Mouse (Mus musculus) megakaryocyte, embryonic 14.5 days (primary cell): ENCODE measurements at regions not wholly inside any gene's neighbourhood (a gene's known extent, or its start where the extent isn't known, plus 50 kb on each side); places are given as distances from the start of the nearest gene placed in this dataset.

Experiments
- FLI1 ChIP-seq: IDR thresholded peaks from 2 replicates; pipeline ENCODE4 v1.6.1; 2012; ENCODE audit warnings: low read length, inconsistent platforms, mixed read lengths
- GATA1 ChIP-seq: IDR thresholded peaks from 3 replicates; pipeline ENCODE4 v1.6.1; 2012; ENCODE audit warnings: mixed read lengths, low read length, inconsistent platforms, borderline replicate concordance

DNA sequence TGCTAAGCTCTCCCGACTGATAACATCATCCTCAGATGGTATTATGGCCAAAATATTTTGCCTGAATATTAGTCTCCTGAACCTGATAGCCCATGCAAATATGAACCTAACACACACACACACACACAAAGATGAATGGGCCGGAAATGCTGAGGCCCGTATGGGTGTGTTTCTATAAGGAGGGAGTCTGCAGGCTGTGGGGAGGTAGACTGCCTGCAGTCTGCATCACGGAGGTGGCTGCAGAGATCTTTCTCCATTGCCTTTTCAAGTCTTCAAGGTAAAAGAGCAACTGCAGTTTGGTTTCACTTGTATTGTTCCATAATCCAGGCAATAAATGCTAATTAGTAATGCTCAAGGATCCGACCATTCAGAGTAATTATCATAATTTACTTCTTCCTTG lies 424.3 kb upstream of the Ubash3b start:
- TF ChIP-seq GATA1 (no peak), FLI1 (no peak)
